Mouse (Mus musculus): ENCODE measurements around the gene Cops6.

Gene Cops6

GRCm38 (mm10) chr5:138160842-138161665 is at the start of gene Cops6:
TSS of gene Cops6 (plus strand) at chr5:138161071.
- DNase-seq (ENCODE audit: low spot score in 2 of 2), result peak; percentile 90 to 92

DNA sequence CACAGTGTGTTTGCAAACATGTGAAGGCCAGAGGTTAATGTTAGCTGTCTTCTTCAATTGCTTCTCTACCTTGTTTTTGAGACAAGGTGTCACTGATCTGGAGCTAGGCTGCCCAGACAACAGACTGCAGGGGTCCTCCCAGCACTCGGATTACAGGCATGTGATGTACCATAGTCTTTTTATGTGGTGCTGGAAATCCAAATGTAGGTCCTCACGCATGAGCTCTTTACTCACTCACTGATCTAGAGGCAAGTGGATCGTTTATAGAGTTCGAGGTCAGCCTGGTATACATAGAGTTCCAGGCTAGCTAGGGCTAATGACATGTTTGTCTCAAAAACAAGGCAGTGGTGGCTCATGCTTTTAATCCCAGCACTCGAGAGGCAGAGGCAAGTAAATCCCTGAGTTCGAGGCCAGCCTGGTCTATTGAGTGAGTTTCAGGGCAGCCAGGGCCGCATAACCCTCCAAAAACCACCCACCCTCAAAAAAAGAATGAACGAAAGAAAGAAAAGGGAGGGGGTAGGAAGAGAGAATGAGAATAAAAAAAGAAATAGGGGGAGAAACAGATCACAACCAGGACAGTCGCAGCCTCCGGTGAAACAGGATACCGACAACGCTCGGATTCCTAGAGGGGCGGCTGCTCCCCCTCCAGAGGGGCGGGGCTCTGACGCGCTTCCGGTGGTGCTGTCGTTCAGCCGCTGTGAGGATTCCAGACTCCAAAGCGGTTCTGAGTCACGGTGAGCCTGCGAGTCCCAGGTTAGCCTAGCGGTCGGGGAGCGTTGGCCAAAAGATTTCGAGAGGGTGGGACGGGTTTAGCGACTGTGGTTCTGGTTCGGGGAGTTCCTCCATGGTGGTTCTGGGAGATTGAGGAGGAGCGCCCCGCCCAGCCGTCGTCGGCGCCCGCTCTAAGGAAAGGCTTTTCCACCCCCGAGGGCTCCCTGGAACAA is 44.3 kb upstream of the Cops6 start, which contains the start of gene Zscan21:
Gene Zscan21 (plus strand): TSS at position 649 of the 944 bp plus-strand sequence.
- DNase-seq (ENCODE audit: low spot score in 2 of 2), result peak; percentile 92

DNA sequence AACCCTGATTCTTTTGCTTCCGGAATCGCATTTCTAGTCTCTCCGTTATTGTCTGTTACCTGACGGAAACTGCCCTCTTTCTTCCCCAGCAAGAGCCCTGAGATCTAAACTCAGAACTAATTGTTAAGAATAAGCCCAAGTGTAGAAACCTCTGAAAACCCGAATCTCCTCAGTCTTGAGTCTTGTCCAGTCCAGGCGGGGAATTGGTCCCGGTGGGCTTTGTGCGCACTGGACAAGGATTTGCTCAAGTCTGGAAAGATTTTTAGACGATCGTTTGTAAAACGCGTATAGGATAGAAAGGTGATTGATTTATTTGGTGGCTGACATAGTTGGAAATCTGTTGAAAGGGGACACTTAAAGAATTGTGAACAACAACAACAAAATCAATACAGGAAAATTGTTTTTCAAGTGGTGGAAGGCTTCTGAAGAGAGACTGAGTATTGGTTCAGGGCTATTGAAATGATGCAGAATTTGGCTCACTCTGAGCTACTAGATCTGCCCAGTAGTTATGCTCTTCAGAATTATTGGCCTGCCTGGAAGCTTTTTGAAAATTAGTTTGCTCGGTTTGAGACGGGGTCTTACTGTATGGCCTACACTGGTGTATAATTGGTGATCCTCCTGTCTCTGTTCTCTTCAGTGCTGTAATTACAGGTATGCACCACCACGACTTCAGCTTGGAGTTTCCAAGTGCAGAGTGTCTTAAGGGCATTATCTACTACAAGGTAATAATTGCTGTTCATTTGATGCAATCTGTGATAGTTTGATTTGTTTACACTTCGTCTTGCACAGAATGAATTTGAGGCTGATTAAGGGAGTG is 43.5 kb upstream of the Cops6 start:
- no peak for DNase-seq (ENCODE audit: low spot score in 2 of 2)

- DNase-seq (ENCODE audit: low spot score in 2 of 2), result no peak
Observed at GRCm38 (mm10) chr5:138118041-138118440, 42.8 kb upstream of the Cops6 start.

DNA sequence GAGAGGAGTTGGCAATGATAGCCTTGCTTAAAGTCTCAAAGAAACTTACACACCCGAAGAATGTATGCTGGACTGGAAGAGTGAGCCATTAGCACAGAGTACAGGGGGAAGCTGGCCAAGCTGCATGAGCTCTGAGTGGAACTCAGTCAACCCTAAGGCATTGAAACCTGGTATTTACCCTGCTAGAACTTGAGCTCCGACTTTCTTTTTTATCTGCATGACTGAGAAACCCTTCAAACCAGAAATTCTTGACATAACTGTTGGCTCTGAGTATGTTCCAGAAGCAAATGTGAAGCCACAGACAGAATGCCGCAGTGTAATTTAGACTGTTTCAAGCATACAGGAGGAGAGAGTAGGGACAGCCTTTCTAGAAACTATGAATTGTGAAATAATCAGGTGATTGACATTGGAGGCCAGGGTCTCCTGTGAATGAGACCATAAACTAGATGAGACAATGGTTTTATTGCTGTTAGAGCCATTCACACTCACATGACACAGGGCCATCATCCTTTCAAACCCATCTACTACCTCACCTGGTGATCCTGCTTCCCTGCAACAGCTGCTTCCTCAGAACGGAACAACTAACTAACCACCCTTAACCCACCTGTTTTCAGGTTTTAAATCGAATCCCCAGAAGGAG is 28.3 kb upstream of the Cops6 start:
- no peak for DNase-seq (ENCODE audit: low spot score in 2 of 2)

DNA sequence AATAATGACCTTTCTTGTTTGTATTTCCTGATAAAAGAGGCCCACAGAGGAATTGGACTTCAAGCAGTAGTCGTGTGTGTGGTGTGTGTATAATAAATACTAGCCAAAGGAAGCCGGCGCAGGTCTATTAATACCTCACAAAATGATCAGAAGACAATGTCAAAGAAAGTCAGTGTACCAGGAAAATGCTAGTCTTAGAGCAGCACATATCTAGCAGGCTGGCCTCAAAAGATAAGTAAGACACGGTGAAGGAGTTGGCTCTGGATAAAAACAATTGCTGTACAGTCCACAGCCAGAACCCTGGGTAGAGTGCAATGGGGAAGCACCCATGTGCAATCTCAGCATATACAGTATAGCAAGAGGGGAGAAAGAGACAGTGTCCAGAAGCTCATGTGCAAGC is 23.6 kb upstream of the Cops6 start:
- no peak for DNase-seq (ENCODE audit: low spot score in 2 of 2)

- no peak for DNase-seq (ENCODE audit: low spot score in 2 of 2)
Observed at GRCm38 (mm10) chr5:138137935-138138549, 22.8 kb upstream of the Cops6 start.

DNA sequence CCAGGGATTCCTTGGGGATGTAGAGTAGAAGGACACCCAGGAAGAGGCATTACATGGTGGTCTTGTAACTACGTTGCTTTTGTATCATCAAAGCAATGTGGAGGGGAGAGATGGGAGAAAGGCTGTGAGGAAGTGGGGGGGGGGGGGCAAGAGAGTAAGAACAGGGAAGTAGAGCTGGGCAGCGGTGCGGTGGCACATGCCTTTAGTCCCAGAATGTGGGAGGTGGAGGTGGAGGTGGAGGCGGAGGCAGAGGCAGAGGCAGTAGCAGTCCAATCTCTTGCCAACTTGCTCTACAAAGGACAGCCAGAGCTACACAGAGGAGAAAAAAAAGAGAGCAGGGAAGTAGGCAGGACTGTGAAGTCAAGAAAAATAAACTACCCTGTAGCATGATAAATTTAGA is 22.3 kb upstream of the Cops6 start:
- no peak for DNase-seq (ENCODE audit: low spot score in 2 of 2)

- no peak for DNase-seq (ENCODE audit: low spot score in 2 of 2)
Observed at GRCm38 (mm10) chr5:138154390-138154789, 6.5 kb upstream of the Cops6 start.

- peak; percentile 95 to 96 for DNase-seq (ENCODE audit: low spot score in 2 of 2)
Observed at GRCm38 (mm10) chr5:138155443-138155976, 5.4 kb upstream of the Cops6 start, which contains the start of gene Zfp113. TSS of gene Zfp113 (minus strand) at chr5:138155744.

GRCm38 (mm10) chr5:138160224-138160762 is 578 bp upstream of the Cops6 start:
- no peak for DNase-seq (ENCODE audit: low spot score in 2 of 2)

DNA sequence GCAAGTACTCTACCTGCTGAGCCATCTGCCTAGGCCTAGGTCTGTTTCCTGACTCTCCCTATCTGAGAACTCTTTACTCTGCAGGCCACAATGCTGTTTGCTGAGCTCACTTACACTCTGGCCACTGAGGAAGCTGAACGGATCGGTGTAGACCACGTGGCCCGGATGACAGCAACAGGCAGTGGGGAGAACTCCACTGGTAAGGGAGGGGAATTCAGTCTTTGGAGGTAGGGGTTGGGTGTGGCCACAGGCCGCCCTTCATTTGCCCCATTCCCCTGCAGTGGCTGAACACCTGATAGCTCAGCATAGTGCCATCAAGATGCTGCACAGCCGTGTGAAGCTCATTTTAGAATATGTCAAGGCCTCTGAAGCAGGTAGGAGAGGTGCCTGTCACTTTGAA is 2.2 kb downstream of the Cops6 start:
- DNase-seq (ENCODE audit: low spot score in 2 of 2), result no peak

DNA sequence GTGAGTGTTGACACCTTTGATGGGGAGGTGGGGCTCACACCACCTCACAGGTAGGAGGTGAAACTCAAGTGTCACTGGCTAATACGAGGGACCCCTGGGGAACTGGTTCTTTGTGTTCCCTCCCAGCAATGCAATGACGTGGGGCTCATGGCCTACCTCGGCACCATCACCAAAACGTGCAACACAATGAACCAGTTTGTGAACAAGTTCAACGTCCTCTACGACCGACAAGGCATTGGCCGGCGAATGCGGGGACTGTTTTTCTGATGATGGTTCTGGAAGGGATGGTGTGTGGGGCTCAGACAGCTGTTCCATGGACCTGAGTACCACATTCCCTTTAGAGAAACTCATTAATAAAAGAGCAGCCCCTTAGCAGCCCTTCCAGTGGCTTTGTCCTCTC is 2.7 kb downstream of the Cops6 start:
- no peak for DNase-seq (ENCODE audit: low spot score in 2 of 2)

- DNase-seq (ENCODE audit: low spot score in 2 of 2), result no peak
Observed at GRCm38 (mm10) chr5:138165594-138165993, 4.7 kb downstream of the Cops6 start.

DNA sequence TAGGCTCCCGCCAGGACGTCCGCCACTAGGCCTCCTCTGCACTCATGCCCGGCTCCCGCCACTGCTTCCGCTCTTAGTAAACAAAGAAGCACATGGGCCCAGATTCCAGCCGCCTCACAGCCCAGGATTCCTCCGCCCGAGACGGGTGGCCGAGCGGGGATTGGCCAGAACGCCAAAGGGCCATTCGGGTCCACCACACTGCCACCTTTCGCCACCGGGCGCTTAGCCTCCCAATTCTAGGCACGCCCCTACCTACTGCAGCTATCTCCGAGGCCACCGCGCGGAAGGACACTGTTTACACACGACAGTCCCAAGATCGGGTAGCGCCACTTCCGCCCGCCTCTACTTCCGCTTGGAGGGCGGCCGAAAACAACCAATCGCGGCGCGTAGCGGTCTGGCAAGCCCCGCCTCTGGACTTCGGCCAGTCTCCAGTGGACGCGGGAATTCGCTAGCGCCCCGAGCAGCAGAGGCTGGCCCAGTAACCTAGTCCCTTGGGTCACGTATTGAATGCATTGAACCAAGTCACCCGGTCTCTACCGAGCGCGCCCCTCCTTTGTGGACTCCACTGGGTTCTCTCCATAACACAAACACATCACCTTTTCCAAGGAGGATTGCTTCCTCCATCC is 10.2 kb downstream of the Cops6 start:
- DNase-seq (ENCODE audit: low spot score in 2 of 2), result peak; percentile 95 to 96

- peak; percentile 99 for DNase-seq (ENCODE audit: low spot score in 2 of 2)
Observed at GRCm38 (mm10) chr5:138171695-138172491, 11.0 kb downstream of the Cops6 start, which contains the start of the genes Ap4m1 and Mcm7. TSS of gene Ap4m1 (plus strand) at chr5:138172002. TSS of gene Mcm7 (minus strand) at chr5:138172422.

GRCm38 (mm10) chr5:138173217-138173616 is 12.3 kb downstream of the Cops6 start:
- no peak for DNase-seq (ENCODE audit: low spot score in 2 of 2)

DNA sequence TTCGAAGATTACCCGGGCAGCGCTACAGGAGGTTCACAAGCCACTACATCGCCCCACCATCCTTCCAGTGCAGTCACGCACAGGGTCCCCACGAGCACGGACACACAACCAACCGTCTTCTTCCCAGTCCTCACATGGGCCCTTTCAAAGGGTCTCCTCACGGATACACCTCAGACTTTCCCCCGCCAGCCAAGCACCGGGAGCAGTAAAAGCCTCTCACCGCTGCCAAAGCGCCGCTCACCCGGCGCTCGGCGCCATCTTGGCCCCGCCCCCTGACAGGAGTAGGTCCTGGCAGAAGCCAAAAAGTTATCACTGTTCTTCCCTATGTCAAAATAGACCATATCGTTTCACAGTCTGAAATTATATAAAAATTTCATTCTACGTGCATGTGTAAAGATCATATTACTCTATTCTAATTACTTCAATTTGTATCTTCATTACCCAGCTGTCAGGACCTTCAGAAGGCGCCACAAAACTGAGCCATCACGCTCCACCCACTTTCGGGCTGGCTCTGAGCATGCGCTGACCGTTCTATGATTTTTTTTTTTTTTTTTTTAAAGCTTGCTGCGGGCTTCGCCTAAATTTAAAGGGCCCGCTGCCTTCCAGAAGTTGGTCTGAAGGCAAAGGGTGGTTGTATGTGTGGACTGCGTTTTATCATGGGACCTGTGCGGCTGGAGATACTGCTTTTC is 26.2 kb downstream of the Cops6 start, which contains the start of the genes Taf6 and Cnpy4:
Gene Taf6 (minus strand): TSS at position 502 of the 689 bp plus-strand sequence.
Gene Cnpy4 (plus strand): TSS at position 536 of the 689 bp plus-strand sequence.
- peak; percentile 85 to 88 for DNase-seq (ENCODE audit: low spot score in 2 of 2)
